Mouse (Mus musculus) mesoderm, embryonic 11.5 days (tissue): Measurements from ENCODE around the gene Acacb.

Experiments
- DNase-seq: peaks from one replicate; pipeline ENCODE4 v3.0.0-alpha.2; 2012; ENCODE audit warnings: low read depth, low spot score

Gene Acacb

GRCm38 (mm10) chr5:114299883-114300610, 153.7 kb downstream of the Acacb start:
- DNase-seq: no peak
